Mouse (Mus musculus) urinary bladder, adult 2 months (tissue): ENCODE results near the gene Dmap1. TPM values are rescaled to one million over a fixed set of nuclear protein-coding genes. Genes with fewer than 3 reads are reported as not detected.
A peak's percentile ranks its signal among the peaks of the same experiment; 100 is the strongest.

Experiments
- DNase-seq: peaks from one replicate; pipeline ENCODE4 v3.0.0; 2022; ENCODE audit warnings: low spot score
- polyA plus RNA-seq: library from polyadenylated mRNA; depleted of rRNA; stranded (reverse); fragments of >200 nt; gene quantifications from 2 replicates; pipeline ENCODE4 v1.2.3, GENCODE M21; 2012; rRNA removed

Gene Dmap1
- polyA plus RNA-seq: 33.0 and 33.9 TPM in 2 replicates

DNA sequence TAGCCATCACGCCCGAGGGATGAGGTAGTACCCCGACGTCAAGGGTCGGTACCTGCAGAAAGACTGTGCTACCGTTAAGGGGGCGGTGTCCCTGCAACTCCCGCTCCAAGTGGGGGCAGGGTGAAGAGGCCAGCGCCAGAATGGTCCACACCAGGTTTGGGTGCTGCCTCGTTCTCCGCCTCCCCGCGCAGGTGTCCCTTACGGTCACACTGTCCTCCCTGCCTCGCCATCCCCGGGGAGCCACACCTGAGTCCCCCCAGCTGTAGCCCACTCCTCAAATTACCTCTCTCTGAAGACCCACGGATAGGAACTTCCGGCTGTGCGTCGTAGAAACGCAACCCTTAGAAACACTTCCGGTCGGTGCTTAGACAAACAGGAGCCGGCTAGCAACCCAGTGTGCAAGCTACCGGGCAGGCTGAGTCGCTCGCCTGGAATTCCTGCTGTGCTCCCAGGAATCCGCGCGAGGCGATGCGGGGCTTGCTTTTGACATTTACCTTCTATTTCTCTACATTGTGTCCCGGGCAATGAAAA, at the start of gene Dmap1:
Dmap1 (minus strand) TSS at position 343 of the 531 bp plus-strand sequence.
- DNase-seq: peak; percentile 69

DNA sequence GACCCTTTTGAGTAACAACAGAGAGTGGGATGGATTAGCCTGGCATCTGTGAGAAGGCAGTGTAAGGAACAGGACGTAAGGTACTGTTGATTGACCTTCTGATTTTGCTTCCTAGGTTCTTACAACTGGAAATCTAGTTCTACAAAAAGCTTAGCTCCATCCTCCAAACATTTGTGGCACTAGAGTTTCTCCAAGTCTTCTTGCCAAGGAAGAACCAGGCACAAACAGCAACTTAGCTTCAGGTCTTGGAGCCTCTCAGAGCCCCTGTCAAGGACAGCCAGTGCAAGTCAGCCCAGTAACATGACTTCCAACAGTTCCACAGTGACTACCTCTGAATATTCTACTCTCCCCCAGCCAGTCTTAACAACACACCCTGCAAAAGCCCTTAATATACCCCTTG, 42.0 kb upstream of the Dmap1 start, which contains the start of gene Gm12845:
Gm12845 (plus strand) TSS at position 301 of the 400 bp plus-strand sequence.
- no peak for DNase-seq

GRCm38 (mm10) chr4:117713303-117714098, 31.4 kb upstream of the Dmap1 start:
- DNase-seq: no peak

DNA sequence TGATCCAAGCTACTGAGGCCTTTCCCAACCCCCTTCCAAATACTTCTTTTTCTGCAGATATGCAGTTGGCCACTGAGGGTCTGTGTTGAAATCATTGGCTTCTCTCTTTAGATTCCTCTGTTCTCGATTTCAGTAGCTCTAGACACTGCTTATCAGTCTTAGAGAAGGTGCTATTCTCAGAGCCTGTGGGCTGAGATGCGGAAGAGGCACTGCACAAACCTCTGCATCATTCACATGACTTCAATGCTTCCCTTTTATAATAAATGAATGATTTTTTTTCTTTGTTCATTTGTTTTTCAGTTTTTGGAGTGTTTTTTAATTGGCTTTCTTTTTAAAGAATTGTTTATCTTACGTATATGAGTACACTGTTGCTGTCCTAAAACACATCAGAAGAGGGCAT, 30.2 kb upstream of the Dmap1 start:
- DNase-seq: no peak

DNA sequence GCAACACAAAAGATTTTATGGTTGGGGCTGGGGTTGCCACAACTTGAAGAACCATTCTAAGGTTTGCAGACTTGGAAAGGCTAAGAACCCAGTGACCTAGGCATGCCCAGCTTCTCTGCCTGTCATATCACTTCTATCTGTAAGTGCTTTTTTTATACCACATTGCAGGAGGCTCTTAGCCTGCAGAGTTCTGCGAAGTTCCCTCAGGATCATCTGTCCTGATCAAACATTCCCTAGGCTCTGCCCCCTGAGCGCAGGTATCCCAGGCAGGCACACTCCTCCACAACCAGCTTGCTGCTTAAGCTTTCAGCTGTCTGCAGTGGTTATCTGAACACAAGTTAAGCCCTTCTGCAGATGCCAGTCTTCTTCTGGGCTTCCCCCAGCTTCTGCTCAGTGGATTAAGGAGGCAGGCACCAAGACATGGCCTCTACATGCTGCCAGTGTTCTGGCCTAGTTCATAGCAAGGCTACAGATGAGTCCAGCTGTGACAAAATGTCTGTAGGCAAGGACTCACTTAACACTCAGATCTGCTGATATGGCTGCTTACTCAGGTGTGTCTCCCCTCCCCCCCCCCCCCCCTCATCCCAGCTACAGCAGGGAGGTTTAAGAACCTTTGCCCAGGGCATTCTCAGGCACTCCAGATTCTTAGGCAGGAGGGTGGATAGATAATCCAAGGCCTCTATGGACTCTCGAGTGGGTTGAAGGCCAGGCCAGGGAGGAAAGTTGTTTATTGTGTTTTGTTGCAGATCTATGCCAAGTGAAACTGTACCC, 26.9 kb upstream of the Dmap1 start:
- DNase-seq: no peak

DNA sequence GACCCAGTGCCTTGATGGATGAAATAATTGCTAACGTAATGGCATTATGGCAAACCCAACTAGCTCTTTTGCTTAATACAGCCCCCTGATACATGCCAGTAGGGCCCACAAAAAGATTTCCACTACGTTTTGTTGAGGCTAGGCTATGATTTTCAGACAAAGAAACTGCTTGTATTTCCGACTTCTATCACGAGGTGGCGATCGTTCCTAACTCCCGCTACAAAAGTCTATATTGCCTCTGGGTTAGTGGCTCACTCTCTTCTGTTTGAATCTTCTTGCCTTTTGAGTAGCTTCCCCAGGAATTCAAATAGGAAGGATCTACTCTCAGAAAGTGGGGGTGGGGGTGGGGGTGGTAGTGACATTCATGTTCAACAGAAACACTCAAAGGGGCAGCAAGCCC, 23.3 kb upstream of the Dmap1 start:
- no peak for DNase-seq

- no peak for DNase-seq
Measured at GRCm38 (mm10) chr4:117686354-117686753, 4.3 kb upstream of the Dmap1 start.

DNA sequence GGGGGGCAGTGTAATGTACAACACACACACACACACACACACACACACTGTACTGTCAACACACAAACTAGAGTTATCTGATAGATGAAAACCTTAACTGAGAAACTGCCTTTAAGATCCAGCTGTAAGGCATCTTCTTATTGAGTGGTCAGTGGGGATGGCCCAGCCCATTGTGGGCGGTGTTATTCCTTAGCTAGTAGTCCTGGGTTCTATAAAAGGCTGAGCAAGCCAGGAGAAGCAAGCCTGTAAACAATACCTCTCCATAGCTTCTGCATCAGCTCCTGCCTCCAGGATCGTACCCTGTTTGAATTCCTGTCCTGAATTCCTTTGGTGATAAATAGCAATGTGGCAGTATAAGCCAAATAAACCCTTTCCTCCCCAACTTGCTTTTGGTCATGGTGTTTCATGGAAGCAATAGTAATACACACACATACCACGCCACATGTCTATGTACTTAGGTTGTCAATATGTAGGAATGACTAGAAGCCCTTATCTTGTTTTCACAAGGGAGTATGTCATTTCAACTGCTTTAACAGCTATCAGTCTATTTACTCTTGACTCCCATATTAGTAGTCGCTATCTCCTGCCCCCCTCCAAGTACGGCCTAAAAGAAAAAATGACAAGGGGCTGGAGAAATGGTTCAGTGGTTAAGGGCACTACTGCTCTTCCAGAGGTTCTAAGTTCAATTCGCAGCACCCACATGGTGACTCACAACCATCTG, 1.1 kb upstream of the Dmap1 start:
- DNase-seq: no peak

DNA sequence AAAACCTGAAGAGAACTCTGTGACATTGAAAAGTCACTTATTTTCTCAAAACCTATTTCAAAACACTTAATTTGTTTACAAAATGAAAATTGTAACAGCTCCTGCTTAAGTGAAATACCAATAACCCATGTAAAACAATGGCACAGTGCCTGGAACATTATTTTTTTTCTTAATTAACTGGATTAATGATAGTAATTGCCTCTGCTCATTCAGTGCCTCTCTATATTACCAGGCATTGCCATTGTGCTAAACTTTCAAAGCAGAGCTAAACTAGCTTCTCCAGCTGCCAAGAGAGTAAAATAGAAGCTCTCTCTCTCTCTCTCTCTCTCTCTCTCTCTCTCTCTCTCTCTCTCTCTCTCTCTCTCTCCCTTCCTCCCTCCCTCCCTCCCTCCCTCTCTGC, 390 bp upstream of the Dmap1 start:
- DNase-seq: no peak

GRCm38 (mm10) chr4:117680963-117681362, 1.1 kb downstream of the Dmap1 start:
- no peak for DNase-seq

GRCm38 (mm10) chr4:117676903-117677302, 5.2 kb downstream of the Dmap1 start:
- DNase-seq: peak; percentile 53

- DNase-seq: no peak
Measured at GRCm38 (mm10) chr4:117673901-117674300, 8.2 kb downstream of the Dmap1 start.

DNA sequence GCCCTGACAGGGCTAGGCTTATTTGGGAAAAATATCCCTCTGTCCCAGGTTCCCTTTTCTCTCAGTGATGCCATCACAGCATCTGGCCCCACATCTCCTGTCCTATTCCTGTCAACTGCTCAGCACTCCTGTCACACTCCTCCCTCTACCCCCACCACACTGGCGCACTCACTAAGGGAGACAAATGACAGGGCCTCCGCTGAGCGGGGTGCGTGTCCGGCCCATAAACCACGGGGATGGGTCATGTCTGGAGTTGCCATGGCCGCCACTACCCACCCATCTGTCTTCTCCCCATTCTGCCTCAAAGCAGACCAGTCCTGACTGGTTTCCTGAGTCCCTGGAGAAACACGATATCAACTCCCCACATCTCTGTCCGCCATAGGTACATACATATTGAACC, 10.0 kb downstream of the Dmap1 start:
- no peak for DNase-seq

DNA sequence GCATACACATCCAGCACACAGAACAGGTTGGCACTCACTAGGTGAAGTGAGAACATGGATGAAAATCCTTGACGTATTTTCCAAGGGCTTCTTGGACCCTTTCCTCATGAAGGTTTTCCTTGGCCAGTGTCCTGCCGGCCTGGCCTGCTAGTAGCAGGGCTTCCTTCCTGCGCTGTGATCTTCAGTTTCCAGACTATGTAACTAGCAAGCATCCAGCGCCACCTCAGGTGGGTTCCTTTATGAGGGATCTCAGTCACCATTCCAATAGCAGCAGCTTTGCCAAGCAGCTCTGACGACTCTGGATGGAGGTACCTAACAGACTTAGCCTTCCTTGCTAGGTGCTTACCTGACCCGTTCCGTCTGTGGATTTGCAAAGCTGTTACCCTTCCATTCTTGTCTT, 12.2 kb downstream of the Dmap1 start:
- DNase-seq: no peak

DNA sequence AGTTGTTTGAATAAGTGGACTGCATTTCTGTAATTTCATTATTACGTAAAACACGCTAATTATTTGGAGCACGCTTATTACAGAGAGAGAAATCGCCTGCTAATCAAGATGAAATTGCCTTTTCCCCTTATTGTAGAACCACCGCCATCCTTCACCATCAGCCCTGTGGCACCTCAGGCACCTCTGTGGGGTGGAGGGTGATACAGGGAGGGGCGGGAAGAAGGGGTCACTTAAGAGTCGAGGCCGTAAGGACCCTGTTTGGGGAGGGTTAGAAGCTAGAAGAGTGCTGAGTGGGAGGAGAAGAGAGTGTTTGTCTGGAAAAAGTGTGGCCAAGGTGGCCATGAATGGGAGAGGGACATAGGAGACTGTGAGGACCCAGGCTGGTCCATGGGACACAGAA, 16.0 kb downstream of the Dmap1 start:
- DNase-seq: no peak

DNA sequence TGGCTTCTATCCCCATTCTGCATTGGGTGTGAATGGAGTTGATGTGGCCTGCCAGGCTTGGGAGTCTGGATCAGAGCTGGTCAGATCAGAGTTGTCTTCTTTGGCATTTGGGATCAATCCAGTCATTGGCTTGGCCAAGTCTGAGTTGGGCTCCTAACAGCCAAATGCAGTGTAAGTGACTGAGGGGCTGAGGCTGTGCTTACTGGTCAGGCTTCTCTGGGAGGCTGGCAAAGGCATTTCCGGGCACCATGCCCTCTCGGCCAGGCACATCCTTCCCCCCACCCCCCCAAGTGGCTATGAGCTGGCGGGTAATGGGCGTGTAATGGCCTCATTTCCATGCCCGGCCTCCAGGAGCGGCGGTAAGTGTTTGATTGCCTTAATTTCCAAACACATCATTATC, 16.5 kb downstream of the Dmap1 start:
- DNase-seq: no peak

- DNase-seq: no peak
Measured at GRCm38 (mm10) chr4:117664411-117665137, 17.5 kb downstream of the Dmap1 start.

- DNase-seq: no peak
Measured at GRCm38 (mm10) chr4:117660001-117660400, 22.1 kb downstream of the Dmap1 start.

DNA sequence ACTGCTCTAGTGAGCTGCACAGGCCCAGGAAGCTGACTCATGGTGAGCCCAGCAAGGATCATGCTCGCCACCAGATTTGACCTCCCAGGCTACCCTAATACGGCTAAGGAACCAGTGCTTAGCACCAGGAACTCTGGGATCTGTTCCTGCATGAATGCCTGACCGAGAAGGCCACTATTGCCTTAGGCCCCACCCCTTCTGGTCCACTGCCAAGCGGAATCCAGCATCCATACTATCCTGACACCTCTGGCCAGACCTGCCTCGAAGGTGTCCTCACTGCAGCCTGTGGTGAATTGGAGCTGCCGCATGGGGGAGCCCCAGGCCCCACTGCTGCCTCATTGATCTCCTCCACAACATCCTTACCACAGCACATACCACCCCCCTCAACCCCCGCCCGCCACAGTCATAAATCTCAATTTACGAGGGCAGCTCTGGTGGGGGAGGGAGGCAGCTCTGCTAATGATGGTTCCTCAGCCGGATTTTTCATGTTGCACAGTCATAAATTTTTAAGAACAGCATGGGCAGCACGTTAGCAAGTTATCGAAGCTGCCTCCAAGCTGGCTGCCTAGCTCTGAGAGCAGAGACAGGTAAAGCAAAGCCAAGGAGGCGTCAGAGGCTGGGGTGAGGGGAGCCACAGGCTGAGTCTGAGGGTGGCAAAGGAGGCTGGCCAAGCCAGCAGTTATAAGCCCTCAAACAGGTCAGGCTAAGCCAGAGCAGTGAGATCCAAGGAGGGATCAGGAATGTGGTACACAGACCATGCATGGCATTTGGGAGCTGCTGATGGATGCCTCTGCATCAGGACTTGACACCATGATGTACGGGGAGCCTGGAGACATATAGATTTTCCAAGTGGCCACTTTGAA, 23.3 kb downstream of the Dmap1 start:
- DNase-seq: no peak

DNA sequence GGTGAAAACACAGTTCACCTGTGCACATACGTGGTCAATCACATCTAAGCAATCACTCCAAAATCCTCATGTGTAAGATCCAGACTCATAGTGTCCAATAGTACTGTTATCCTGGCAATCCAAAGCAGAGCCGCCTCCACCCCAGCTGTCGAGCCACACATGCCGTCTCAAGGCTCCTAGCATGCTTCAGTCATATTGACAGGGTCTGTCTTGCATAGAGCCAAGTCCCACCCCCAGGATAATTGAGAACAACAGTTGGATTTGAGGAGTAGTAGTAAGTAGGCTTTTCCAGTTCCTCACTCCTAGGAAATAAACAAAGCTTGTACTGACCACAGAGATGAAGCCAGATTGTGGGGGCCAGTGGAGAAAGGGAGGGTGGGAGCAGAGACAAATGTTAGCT, 24.4 kb downstream of the Dmap1 start:
- no peak for DNase-seq
